Mouse (Mus musculus): ENCODE results near the gene Canx.
A peak's percentile ranks its signal among the peaks of the same experiment; 100 is the strongest.
"Not testable (repeated sequence)": the region's sequence is repeated elsewhere in the genome, so short reads cannot be mapped to it uniquely, and the experiment has no call there.

Gene Canx

GRCm38 (mm10) chr11:50333181-50333580 is 7.7 kb upstream of the Canx start:
- no peak for DNase-seq (ENCODE audit: extremely low spot score)

- DNase-seq (ENCODE audit: extremely low spot score): no peak
Measured at GRCm38 (mm10) chr11:50329378-50329777, 3.9 kb upstream of the Canx start.

GRCm38 (mm10) chr11:50328075-50328625 is 2.7 kb upstream of the Canx start:
- DNase-seq (ENCODE audit: extremely low spot score): no peak

- DNase-seq (ENCODE audit: extremely low spot score): no peak
Measured at GRCm38 (mm10) chr11:50326302-50326966, 961 bp upstream of the Canx start.

- DNase-seq (ENCODE audit: extremely low spot score): no peak
Measured at GRCm38 (mm10) chr11:50324751-50325471, 562 bp downstream of the Canx start.

GRCm38 (mm10) chr11:50323843-50324242 is 1.6 kb downstream of the Canx start:
- DNase-seq (ENCODE audit: extremely low spot score): no peak

GRCm38 (mm10) chr11:50322345-50322744 is 3.1 kb downstream of the Canx start:
- no peak for DNase-seq (ENCODE audit: extremely low spot score)

GRCm38 (mm10) chr11:50321239-50321638 is 4.2 kb downstream of the Canx start:
- no peak for DNase-seq (ENCODE audit: extremely low spot score)

GRCm38 (mm10) chr11:50319343-50319742 is 6.1 kb downstream of the Canx start:
- DNase-seq (ENCODE audit: extremely low spot score): not testable (repeated sequence)

- no peak for DNase-seq (ENCODE audit: extremely low spot score)
Measured at GRCm38 (mm10) chr11:50312803-50313202, 12.7 kb downstream of the Canx start.

- no peak for DNase-seq (ENCODE audit: extremely low spot score)
Measured at GRCm38 (mm10) chr11:50303406-50303805, 22.1 kb downstream of the Canx start.

GRCm38 (mm10) chr11:50292190-50292855 is 33.1 kb downstream of the Canx start, which contains the start of gene Maml1:
Gene Maml1 (minus strand): TSS chr11:50292311.
- DNase-seq (ENCODE audit: extremely low spot score): peak; percentile 98

- peak; percentile 76 for DNase-seq (ENCODE audit: extremely low spot score)
Measured at GRCm38 (mm10) chr11:50291321-50292165, 33.9 kb downstream of the Canx start.

GRCm38 (mm10) chr11:50290486-50291225 is 34.8 kb downstream of the Canx start:
- DNase-seq (ENCODE audit: extremely low spot score): peak; percentile 13

- no peak for DNase-seq (ENCODE audit: extremely low spot score)
Measured at GRCm38 (mm10) chr11:50286428-50286827, 39.0 kb downstream of the Canx start.

GRCm38 (mm10) chr11:50285696-50286095 is 39.8 kb downstream of the Canx start:
- no peak for DNase-seq (ENCODE audit: extremely low spot score)

GRCm38 (mm10) chr11:50285263-50285662 is 40.2 kb downstream of the Canx start:
- DNase-seq (ENCODE audit: extremely low spot score): no peak

- DNase-seq (ENCODE audit: extremely low spot score): no peak
Measured at GRCm38 (mm10) chr11:50280053-50280452, 45.4 kb downstream of the Canx start.

GRCm38 (mm10) chr11:50279005-50279404 is 46.5 kb downstream of the Canx start:
- DNase-seq (ENCODE audit: extremely low spot score): no peak

- no peak for DNase-seq (ENCODE audit: extremely low spot score)
Measured at GRCm38 (mm10) chr11:50277706-50278105, 47.8 kb downstream of the Canx start.

GRCm38 (mm10) chr11:50277025-50277424 is 48.4 kb downstream of the Canx start:
- no peak for DNase-seq (ENCODE audit: extremely low spot score)

Data from embryo, embryonic 9.5 days (tissue).